Mouse (Mus musculus) megakaryocyte, embryonic 14.5 days (primary cell): ENCODE data around the gene Snap47.

Experiments used
- FLI1 ChIP-seq: IDR thresholded peaks from 2 replicates; pipeline ENCODE4 v1.6.1; 2012; ENCODE audit warnings: low read length, inconsistent platforms, mixed read lengths
- GATA1 ChIP-seq: IDR thresholded peaks from 3 replicates; pipeline ENCODE4 v1.6.1; 2012; ENCODE audit warnings: mixed read lengths, low read length, inconsistent platforms, borderline replicate concordance

GRCm38 (mm10) chr11:59412999-59413863 lies 37.8 kb downstream of the Snap47 start:
- no peak for TF ChIP-seq GATA1
- TF ChIP-seq FLI1: no peak
